Mouse (Mus musculus) retina, adult 2 months (tissue): ENCODE measurements around the gene Vmn1r160.
"Not testable (repeated sequence)": the region's sequence is repeated elsewhere in the genome, so short reads cannot be mapped to it uniquely, and the experiment has no call there.

ENCODE experiments used
- DNase-seq: peaks from one replicate; pipeline ENCODE4 v3.0.0-alpha.2; 2012; ENCODE audit warnings: low read depth, low spot score

Gene Vmn1r160

DNA sequence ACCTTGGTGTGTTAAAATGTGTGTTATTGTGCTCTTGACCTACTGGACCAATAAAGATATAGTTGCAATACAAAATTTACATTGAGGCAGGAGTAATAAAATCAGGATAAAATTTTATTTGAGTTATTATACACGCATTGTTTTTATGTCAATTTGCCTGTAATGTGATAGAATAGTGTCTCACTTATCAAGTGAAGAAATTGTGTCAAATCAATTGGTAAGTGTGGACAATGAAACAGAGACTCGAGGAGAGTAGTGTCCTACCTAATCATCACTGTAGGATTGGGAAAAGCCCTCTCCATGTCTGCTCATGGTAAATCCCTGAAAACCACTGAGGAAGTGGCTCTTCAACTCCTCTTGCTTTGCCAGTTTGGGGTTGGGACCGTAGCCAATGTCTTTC is at the start of gene Vmn1r160:
Gene Vmn1r160 (plus strand): TSS at position 301 of the 400 bp plus-strand sequence.
- DNase-seq: not testable (repeated sequence)

DNA sequence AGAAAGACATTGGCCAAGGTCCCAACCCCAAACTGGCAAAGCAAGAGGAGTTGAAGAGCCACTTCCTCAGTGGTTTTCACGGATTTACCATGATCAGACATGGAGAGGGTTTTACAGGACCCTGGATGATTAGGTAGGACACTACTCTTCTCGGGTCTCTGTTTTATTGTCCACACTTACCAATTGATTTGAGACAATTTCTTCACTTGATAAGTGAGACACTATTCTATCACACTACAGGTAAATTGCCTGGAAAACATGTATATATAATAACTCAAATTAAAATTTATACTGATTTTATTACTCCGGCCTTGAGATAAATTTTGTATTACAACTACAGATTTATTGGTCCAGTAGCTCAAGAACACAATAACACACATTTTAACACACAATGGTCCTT is 27.5 kb upstream of the Vmn1r160 start, which contains the start of gene Vmn1r159:
Gene Vmn1r159 (minus strand): TSS at position 101 of the 400 bp plus-strand sequence.
- DNase-seq: not testable (repeated sequence)
